Mouse (Mus musculus): ENCODE data around the gene Col16a1.

DNA sequence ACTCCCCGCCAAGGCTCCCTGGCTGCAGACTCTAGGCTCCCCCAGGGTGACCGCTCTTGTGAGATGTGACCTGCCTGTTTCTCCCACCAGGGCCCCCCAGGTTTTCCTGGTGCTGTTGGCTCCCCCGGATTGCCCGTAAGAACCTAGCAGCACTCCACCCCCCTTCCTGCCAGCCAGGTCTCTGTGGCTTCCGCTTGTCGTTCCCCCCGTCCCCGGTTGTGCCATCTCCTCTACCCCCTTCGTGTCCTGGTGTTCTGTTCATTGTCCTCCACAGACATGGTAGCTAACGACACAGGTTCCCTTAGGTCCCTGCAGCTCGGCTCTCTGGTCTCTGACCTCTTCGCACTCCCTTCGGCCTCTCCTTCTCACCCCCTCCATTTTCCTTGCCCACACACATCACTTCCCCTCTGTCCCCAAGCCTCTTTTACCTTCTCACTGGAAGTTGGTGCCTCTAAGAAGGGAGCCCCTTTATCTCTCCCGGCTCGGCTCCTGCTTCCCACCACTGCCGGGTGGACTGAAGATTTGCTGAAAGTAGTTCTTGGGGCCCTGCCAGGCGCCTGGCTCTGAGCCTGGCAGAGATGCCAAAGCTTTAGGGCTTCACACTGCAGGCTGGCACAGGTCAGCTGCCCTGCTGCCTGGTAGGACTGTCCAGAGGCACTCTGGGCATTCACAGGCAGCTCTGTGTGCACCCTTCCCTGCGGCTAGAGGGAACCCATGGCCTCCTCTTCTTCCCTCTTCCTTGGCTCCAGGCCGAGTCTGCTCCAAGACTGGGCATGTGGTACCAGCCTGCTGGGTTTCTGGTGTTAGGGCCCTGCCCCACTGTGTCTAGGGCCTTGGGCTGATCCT lies 33.9 kb downstream of the Col16a1 start:
- TF ChIP-seq CTCF (IDR thresholded peaks at IDR 0.05; ENCODE audit: low read depth, low read length) (no peak), POLR2A (IDR thresholded peaks at IDR 0.05; ENCODE audit: extremely low read depth, insufficient read depth, low read length) (no peak)

All from liver, adult 2 months (tissue).